Mouse (Mus musculus) liver, postnatal 0 days (tissue): Measurements from ENCODE around the gene Nav2.

ENCODE experiments used
- CTCF ChIP-seq: sonication (generic); IDR thresholded peaks from 2 replicates; pipeline ENCODE4 v1.5.1; 2016; ENCODE audit warnings: antibody characterized with exemption, low read depth
- EP300 ChIP-seq: IDR thresholded peaks from 2 replicates; pipeline ENCODE4 v1.6.1; 2016; ENCODE audit warnings: antibody characterized with exemption, low read depth, mild to moderate bottlenecking

GRCm38 (mm10) chr7:49249462-49249861 lies 340.9 kb downstream of the Nav2 start:
- TF ChIP-seq CTCF (no peak), EP300 (no peak)
